Mouse (Mus musculus) layer of hippocampus, adult 9-10 months (tissue): ENCODE data around the gene Ank2.

Source experiments
- DNase-seq: peaks from one replicate; pipeline ENCODE4 v3.0.0; 2022; ENCODE audit warnings: low spot score

Ank2 gene

DNA sequence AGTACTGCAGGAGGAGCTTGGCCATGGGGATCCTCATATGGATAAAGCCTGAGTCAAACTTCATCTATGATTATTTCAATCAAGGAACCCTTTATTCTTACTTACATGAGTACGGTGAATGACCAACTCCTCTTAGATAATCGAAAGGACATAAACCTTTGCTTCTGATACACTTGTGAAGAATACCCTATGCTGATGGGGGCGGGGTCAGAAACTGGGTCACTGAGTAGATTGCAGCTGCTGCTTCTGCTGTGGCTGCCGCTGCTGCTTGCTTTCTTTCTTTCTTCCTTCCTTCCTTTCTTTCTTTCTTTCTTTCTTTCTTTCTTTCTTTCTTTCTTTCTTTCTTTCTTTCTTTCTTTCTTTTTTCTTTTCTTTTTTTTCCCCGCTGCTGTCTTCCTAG is 263.9 kb downstream of the Ank2 start:
- DNase-seq, result no peak

DNA sequence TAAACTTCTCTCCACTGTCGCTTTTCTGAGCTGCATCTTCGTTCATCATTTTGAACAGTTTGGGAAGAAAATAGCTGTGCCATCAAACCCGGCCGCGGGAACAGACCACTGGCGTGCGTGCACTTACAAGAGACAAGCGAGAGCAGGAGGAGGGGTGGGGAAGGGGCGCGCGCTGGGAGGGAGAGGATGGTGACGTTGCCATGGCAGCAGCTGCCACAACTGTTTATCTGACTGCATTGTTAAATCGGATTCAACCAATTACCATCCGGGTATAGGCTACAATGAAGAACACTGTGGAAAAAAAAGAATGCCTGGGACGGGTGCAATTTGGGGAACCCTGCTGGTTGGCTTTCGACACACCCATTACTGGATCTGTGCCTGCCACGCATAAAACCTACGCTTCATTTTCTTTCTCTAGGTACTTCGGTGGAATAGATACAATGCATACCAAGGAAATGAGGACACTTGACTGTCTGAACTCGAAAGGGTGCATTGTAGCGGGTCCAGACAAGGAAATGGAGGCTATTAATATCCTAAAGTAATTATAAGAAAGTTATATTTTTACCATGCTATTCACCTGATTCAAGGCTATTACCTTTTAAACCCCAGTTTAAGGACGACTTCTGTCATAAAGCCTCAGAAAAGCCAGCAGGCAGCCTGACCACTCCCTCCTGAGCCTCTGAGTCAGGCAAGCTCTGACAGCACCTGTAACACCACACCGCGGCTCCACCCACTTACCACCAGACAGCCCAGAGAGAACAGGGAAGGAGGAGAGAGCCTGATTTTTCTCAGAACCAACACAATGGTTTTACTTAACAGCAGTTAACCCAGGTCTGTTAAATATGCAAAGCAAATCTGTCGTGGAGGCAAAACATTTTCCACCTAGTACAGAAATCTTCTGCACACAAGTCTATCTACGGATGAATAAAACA is 273.1 kb downstream of the Ank2 start:
- no peak for DNase-seq

DNA sequence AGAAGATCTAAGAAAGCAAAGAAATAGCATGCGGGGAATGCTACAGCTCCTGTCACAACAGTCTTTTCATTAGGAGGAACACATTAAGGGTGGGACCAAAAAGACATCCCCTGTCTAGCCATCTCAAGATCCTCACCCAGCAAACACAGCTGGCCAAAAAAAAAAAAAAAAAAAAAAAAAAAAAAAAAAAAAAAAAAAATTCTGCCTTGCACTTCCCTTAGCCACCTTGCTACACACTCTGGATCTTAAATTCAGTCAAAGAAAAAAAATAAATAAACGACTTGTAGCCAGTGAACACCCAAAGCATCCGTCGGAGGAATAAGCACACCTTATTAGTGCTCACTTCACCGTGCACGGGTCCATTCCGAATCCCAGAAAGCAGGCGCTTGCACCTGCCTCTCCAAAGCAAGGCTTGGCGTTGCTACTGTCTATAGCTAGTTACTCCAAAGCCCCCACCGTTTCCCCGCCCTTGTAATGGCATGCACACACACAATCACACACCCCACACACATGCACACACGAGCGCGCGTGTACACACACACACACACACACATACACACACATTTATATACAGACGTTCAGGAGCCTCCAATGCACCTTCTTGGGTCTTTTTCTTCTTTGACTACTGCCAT is 273.9 kb downstream of the Ank2 start:
- DNase-seq, result no peak

DNA sequence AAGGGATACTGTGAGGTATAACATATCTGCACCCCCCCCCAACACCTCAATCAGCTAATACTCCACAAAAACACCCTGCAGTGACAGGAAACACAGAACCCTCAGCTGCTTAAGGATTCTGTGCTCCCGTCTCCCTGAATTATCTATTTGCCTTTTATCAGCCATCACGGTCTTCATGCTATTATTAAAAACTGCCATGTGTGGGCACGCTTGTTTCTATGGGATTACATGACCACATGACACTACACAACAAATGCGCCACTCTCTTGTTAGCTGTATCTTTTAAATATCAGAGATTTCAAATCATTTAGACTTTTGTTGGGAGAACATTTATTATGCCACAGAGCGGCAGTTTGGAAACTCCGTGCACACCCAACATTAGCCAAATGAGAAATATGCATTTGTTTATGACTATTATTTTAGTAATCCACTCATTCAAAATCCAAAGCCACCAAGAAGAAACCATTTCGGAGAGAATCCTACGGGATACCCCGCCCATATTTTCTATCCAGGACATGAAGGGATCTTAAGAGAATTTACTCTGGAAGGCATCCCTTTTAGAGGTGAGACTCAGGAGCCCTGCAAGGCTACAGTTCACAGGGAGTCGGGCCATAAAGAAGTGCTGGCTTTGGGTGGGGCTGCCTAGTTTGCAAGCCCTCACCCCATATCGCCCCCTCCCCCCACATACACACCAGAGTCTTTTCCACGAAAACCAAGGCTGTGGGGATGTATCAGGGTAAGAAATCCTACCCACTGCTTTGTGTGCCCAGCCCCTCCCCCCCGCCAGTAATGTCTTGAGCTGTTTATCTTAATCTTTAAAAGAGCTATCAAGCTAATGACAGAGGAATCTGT is 274.6 kb downstream of the Ank2 start:
- DNase-seq, result no peak

DNA sequence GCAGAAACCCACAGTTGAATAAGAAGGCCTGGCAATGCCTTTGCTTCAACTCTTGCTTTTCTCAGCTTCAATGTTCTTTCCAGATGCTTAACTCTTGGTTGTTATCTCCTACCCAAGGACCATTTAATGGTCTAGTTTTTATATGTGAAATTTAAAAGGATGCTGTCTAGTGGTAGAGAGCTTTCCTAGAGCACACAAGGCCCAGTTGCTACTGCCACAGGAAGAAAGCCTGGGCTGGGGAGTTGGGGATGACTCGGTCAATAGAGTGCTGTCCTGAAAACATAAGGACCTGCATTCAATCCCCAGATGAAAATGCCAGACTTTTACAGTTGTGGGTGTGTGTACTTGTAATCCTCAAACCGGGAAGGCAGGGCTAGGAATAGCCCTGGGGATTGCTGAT is 277.1 kb downstream of the Ank2 start:
- DNase-seq, result no peak

DNA sequence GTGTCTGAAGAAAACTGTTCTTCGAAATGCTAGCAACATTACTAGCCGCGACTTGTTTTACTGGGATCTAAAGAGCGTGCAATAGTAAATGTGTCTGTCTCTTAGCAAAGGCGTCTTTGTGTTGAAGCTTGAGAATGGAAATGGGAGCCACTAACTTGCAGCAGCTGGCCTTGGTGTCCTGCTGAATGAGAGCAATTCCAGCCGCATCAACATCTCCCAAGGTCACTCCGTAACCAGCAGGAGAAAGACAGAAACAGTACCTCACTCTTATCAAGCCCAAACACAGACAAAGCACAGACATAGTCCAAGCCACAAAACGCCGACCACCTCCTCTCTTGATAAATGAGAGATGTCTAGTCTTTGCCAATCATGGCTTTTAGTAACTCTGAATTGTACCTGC is 278.3 kb downstream of the Ank2 start:
- DNase-seq, result no peak

DNA sequence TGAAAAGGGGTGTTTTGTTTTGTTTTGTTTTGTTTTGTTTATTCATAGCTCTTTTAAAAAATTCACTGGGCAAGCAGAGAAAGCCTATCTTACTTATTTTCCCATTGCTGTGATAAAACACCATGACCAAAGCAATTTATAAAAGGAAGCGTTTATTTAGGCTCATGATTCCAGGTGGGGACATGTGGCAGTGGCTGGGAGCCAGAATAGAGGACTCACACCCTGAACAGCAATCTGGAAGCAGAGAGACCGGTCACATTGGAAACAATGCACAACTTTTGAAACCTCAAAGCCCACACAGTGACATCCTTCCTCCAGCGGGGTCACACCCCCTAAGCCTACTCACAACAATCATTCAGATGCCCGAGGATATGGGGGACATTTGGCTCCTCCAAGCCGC is 285.6 kb downstream of the Ank2 start:
- no peak for DNase-seq

DNA sequence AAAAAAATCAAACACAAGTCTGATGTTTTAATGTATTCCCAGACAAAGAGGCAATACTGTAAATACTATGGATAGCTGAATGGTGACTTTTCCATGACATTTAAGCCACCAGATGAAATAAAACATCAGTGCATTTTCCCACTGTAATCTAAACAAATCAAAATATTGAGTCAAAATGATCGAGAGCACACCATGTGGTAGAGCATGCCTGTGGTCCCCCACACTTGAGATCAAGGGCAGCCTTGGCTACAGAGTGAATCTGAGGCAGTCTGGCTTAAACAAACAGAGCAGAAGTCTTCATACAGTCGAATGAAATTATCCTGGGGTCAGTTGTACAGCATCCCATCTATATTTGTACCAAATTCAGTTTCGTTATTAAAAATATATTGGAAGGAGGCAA is 288.0 kb downstream of the Ank2 start:
- no peak for DNase-seq

DNA sequence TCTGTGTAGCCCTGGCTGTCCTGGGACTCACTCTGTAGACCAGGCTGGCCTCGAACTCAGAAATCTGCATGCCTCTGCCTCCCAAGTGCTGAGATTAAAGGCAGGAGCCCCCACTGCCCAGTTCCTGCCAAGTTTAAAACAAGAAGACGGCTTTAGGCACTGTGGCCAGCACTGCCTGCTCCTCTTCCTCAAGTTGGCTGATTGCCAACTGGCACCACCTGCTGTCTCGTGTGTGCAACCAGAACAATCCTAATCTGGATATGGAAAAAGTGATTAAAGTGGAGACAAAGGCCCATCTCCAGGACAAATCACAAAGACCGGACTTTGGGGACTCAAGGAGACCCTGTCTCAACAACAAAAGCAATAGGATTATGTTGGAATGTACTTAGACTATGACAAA is 288.6 kb downstream of the Ank2 start:
- DNase-seq, result no peak

DNA sequence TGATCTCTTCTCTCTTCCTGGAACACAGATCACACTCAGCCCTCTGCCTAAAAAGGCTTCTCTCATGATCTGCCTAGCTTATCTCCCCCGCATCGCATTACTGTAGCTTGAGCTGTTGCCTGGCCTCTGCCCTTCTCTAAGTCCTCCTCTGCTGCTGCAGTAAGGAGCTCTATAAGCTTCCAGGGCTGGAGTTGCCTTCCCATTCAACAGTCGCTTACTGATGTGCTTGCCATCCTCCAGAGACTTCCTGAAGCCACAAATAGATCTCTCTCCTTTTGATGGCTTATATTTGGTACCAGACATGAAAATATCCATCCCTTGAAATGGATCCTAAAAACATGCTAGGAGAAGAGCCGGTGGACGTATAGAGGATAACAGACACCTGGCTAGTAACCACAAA is 290.3 kb downstream of the Ank2 start:
- no peak for DNase-seq

DNA sequence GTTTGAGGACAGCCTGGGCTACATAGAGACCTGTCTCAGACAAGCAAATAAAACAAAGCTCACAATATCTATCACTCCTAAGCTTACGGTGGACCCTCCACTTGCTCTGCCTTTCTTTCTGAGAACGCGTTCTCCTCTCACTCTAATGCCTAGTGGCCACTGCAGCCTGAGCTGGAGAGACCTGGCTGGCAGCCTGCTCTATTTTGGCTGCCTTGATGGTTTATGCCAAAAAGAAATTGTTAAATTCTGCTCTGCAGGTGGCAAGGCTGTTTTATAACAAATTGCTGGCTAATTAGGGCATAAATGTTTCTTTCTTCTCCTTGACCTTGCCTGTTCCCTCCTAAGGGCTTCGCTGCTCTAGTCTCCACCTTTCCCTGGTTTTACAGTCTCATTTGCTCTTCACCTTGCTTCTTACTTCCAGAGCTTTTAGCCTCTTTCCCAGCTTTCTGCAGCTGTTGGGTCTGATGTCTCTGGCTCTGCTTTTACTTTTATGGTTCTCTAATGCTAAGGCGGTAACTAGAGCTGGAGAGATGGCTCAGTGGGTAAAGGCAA is 293.2 kb downstream of the Ank2 start:
- no peak for DNase-seq

DNA sequence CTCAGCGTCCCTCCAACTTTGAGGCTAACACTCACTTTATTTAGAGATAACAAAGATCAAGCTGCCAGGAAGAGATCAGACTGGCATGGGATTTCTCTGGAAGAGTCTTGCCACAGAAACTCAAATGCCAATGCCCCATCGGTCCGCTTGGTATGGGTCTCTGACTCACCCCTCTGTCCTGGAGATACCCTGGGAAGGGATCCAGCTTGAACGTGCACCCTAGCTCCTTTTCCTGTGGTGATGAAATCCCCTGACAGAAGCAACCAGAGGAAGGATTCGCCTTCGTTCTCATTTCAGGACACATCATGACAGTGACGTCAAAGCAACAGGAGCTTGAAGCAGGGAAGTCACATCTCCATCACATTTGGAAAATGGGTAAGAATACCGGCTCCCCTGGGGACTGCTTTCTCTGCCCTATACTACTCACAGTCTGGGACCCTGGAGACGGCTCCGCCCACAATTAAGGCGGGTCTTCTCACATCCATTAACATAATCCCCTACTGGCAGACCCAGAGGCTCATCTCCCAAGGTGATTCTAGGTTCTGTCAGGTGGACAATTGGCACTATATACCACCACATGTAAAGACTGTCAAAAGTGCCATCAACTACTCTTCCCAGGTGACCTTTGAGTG is 296.6 kb downstream of the Ank2 start:
- DNase-seq, result no peak

DNA sequence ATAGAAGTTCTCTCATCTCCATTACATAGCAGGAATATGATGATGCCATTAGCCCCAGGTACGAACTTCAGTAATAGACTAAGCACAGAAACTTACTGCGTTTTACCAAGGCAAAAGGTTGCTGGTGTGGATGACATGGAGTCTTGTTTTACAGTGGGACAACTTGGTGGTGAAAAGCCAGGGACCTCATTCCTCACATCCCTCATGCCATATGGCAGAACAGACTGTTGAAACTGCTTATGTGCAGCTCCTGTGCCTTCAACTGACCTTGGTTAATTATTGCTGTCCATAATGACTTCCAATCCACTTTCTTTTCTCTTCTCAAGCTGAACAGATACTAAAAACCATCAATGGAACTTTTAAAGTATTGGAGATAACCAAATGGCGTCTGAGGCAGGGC is 298.4 kb downstream of the Ank2 start:
- no peak for DNase-seq

DNA sequence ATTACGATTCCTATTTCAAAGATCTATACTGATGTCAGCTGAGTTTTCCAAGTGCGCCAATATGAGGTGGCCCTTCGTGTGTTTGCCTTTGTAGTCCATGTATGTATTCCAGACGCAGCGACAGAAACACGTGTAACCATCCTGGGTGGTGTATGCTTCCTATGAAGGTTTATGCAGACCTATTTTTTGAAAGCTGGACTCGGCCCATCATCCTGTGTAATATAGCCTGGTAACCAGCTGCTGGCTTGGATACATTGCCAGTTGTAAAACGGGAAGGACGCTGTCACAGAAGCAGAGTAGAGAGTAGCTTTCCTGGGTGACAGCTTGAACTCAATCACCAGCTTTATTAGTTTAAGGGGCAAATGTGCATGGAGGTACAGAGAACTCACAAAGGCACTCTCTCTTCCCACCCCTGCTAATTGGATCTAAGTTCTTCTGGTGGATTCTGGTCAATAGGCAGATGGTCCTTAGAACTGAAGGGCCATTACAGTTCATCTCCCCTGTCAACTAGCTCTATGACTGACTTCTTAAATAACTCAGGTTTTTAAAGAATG is 300.0 kb downstream of the Ank2 start:
- no peak for DNase-seq

DNA sequence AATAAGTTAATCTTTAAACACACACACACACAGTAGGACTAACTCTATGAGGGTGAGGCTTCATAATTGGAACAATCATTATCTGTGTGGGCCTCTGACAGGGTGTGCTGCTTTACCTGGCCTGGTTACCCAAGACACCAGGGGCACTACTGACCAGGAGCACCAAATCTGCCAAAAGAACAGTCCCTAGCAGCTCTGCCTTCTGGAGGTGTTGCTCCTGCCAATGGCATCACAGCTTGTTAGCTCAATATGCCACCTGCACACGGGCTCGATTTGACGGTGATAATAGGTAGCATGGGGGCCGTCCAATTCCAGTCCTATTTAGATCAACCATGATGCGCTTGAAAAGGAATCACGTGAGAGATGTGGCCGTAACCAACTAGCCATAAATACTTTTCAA is 300.5 kb downstream of the Ank2 start:
- DNase-seq, result no peak

DNA sequence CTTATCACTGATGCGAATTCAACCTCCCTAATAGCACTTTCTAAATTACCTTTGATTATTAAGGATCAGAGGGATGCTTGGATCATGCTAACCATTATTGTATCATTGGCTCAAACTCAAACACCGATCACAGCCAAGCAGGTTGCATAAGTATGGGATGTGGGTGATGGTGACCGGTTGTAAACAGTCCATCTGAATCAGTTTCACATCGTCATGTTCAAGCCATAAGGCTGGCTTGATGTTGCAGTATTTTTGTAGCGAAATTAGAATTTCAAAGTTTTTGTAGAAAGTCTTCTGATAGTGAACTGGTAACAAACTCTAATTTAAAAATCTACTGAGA is 310.4 kb downstream of the Ank2 start:
- DNase-seq, result no peak

DNA sequence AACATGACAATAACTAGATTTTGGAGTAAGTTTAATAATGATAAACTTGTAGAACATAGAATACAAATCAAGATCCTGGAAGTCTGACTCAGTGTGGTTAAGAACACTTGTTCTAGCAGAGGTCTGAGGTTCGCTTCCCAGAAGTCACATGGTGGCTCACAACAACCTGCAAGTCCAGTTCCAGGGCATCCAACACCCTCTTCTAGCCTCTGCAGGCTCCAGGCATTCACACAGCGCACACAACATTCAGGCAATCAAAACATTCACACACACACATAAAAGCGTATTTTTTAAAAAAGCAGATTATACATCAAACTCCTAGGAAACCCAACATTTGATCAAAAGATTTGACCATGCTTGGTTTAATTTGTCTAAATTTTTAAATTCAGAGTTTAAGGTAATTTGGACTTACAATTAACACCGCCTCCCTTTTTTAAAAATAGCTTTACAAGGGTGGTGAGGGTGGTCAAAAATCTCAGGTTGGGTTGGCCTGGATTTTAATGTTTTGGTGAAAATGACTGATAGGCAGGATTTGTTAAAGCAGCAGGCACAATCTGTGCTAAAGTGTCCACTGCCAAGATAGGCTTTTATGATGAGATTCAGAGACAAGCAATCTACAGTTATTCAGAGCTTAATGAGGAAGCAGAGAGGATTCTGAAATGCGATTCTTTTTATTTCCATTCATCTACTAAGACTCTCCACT is 310.9 kb downstream of the Ank2 start:
- DNase-seq, result no peak

DNA sequence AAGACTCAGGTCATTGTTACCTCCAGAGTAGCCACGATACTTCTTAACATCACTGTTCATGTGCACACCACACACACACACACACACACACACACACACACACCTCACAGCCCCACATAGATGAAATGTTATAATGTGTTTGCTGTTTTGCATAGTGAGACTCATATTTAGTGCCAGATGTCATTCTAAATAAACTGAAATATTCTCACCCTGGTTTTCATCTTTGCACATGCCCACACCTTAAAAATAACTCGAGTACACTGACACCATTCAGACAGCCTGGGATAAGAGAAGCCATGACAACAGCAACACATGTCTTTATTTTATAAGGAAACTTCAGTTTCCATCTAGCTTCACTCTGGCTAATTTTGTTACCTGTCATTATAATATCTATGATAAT is 312.1 kb downstream of the Ank2 start:
- DNase-seq, result no peak

DNA sequence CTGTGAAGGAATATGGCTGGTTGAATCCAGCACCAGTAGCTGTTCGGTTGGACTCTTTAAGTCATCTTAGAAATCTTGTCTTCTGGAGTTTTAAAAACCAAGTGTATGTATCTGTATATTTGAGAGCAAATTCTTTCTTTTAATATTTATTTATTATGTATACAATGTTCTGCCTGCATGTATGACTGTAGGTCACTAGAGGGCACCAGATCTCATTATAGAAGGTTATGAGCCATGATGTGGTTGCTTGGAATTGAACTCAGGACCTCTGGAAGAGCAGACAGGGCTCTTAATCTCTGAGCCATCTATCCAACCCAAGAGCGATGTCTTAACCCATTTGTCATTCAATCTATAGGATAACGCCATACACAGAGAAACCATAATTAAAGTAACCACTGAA is 312.9 kb downstream of the Ank2 start:
- DNase-seq, result no peak

DNA sequence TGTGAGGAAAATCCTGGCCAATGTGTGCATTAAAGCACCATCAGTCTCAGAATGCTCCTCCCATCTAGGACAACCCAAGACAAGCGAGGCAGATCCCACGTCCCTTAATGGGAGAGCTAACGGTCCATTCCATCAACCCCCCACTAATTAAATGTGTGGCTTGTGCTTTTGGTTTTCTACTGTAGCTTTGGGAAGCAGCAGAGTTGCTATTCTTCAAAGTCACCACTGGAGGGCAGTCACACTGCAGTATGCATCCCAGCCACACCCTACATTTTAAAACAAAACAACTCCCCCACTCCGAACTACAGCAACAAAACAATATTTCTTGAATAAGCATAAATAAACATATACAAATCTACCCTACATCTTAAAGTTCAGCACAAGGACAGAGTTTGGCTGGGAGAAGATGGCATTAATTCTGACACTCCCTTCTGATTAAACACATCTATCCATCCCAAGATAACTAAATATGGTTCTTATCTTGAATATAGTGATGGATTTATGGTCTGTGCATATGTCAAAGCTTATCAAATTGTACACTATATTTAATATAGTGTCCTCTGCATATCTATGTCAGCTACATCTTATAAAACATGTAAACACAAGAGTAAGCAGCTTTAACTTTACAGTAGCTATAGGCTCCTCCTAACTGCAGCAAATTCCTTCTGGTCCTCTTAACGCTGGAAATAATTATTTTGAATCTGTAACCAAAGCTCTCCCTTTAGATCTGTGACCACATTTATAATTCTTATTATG is 315.0 kb downstream of the Ank2 start:
- no peak for DNase-seq
